Mouse (Mus musculus) kidney, adult 2 months (tissue): ENCODE results near the gene Med12l.

ENCODE experiments used
- CTCF ChIP-seq: fragments of 200-500 bp; conservative IDR thresholded peaks from 2 replicates; pipeline ENCODE4 v1.5.1; 2011; ENCODE audit warnings: low read depth, mild to moderate bottlenecking, control low read depth, low read length, moderate library complexity, mixed read lengths; ENCODE audit not compliant: insufficient read depth, insufficient read length
- POLR2A ChIP-seq: fragments of 200-500 bp; IDR thresholded peaks from one replicate; pipeline ENCODE4 v1.6.1; 2011; ENCODE audit warnings: low read depth, low read length, control low read depth

GRCm38 (mm10) chr3:59003756-59004155 is 1.9 kb upstream of the Med12l start:
- TF ChIP-seq POLR2A (no peak), CTCF (no peak)
